Mouse (Mus musculus): ENCODE results near the gene Ushbp1. TPM values are rescaled to one million over a fixed set of nuclear protein-coding genes. Genes with fewer than 3 reads are reported as not detected.

The Ushbp1 gene
- total and polyA plus RNA-seq, 2 experiments from 2014 or later: 4.2 to 5.6 TPM

- 89% methylated on average over 6 of the region's 6 CpGs for WGBS
- TF ChIP-seq CTCF (IDR thresholded peaks at IDR 0.05; ENCODE audit: low read depth): no peak
Observed at GRCm38 (mm10) chr8:71403107-71403885, 7.7 kb upstream of the Ushbp1 start.

GRCm38 (mm10) chr8:71402446-71402964, 6.9 kb upstream of the Ushbp1 start:
- H3K27me3 ChIP-seq (ENCODE audit: insufficient read depth, low read length): no peaks in the 10 kb centered on the region
- no peak for TF ChIP-seq CTCF (IDR thresholded peaks at IDR 0.05; ENCODE audit: low read depth)
- H3K4me3 ChIP-seq (ENCODE audit: low read depth, low read length): no peak overlapping the region
- no peak overlapping the region for H3K27ac ChIP-seq (ENCODE audit: low read depth, low read length)
- H3K9me3 ChIP-seq (ENCODE audit: low read length): no peaks in the 10 kb centered on the region
- H3K4me2 ChIP-seq (ENCODE audit: low read depth): no peak overlapping the region
- H3K9ac ChIP-seq: no peak overlapping the region
- ATAC-seq (no peak), DNase-seq (no peak)
- H3K4me1 ChIP-seq (ENCODE audit: insufficient read depth): peaks cover 9% of the 10 kb centered on the region
- peaks cover 10% of the 10 kb centered on the region for H3K36me3 ChIP-seq (ENCODE audit: insufficient read depth)
- WGBS: 90% methylated on average over 9 of the region's 9 CpGs

More at GRCm38 (mm10) chr8:71403107-71403885, 7.7 kb upstream of the Ushbp1 start:
- no peak for ATAC-seq
- Histone ChIP-seq H3K36me3 (ENCODE audit: insufficient read depth) (peaks cover 9% of the 10 kb centered on the region), H3K4me1 (ENCODE audit: insufficient read depth) (peaks cover 6% of the 10 kb centered on the region; the same call in 1 of the 2 replicates), H3K9ac (no peak overlapping the region), H3K4me3 (ENCODE audit: low read depth, low read length) (no peak overlapping the region), H3K9me3 (ENCODE audit: low read length) (no peaks in the 10 kb centered on the region), H3K4me2 (ENCODE audit: low read depth) (no peak overlapping the region), H3K27me3 (ENCODE audit: insufficient read depth, low read length) (no peaks in the 10 kb centered on the region), H3K27ac (ENCODE audit: low read depth, low read length) (no peak overlapping the region)
- no peak for DNase-seq

- no peak for DNase-seq
- H3K27me3 ChIP-seq (ENCODE audit: insufficient read depth, low read length): no peaks in the 10 kb centered on the region
- no peak overlapping the region for H3K4me3 ChIP-seq (ENCODE audit: low read depth, low read length)
- TF ChIP-seq CTCF (IDR thresholded peaks at IDR 0.05; ENCODE audit: low read depth): no peak
- H3K27ac ChIP-seq (ENCODE audit: low read depth, low read length): no peak overlapping the region
- peaks cover 10% of the 10 kb centered on the region for H3K36me3 ChIP-seq (ENCODE audit: insufficient read depth)
- ATAC-seq: no peak
- H3K4me1 ChIP-seq (ENCODE audit: insufficient read depth): peaks cover 12% of the 10 kb centered on the region
- H3K9me3 ChIP-seq (ENCODE audit: low read length): no peaks in the 10 kb centered on the region
- H3K4me2 ChIP-seq (ENCODE audit: low read depth): no peak overlapping the region
- no peak overlapping the region for H3K9ac ChIP-seq
Observed at GRCm38 (mm10) chr8:71401454-71401853, 5.9 kb upstream of the Ushbp1 start.

- Histone ChIP-seq H3K27ac (ENCODE audit: low read depth, low read length) (no peak overlapping the region), H3K4me3 (ENCODE audit: low read depth, low read length) (no peak overlapping the region), H3K36me3 (ENCODE audit: insufficient read depth) (peaks cover 10% of the 10 kb centered on the region), H3K27me3 (ENCODE audit: insufficient read depth, low read length) (no peaks in the 10 kb centered on the region), H3K4me2 (ENCODE audit: low read depth) (no peak overlapping the region), H3K4me1 (ENCODE audit: insufficient read depth) (peaks cover 6% of the 10 kb centered on the region), H3K9ac (no peak overlapping the region), H3K9me3 (ENCODE audit: low read length) (no peaks in the 10 kb centered on the region)
- DNase-seq: no peak
- ATAC-seq: no peak
- TF ChIP-seq CTCF (IDR thresholded peaks at IDR 0.05; ENCODE audit: low read depth): no peak
- 94% methylated on average over 2 of the region's 2 CpGs for WGBS
Observed at GRCm38 (mm10) chr8:71400826-71401225, 5.2 kb upstream of the Ushbp1 start.

- DNase-seq (no peak), ATAC-seq (no peak)
- no peaks in the 10 kb centered on the region for H3K27me3 ChIP-seq (ENCODE audit: insufficient read depth, low read length)
- H3K4me2 ChIP-seq (ENCODE audit: low read depth): peak overlapping the region; percentile 86; the same call in 1 of the 2 replicates
- no peak overlapping the region for H3K27ac ChIP-seq (ENCODE audit: low read depth, low read length)
- no peak overlapping the region for H3K4me3 ChIP-seq (ENCODE audit: low read depth, low read length)
- no peaks in the 10 kb centered on the region for H3K9me3 ChIP-seq (ENCODE audit: low read length)
- peaks cover 6% of the 10 kb centered on the region for H3K4me1 ChIP-seq (ENCODE audit: insufficient read depth)
- WGBS: 83% methylated on average over 12 of the region's 12 CpGs
- H3K9ac ChIP-seq: no peak overlapping the region
- TF ChIP-seq CTCF (IDR thresholded peaks at IDR 0.05; ENCODE audit: low read depth): no peak
- H3K36me3 ChIP-seq (ENCODE audit: insufficient read depth): peaks cover 7% of the 10 kb centered on the region
Observed at GRCm38 (mm10) chr8:71397701-71398100, 2.1 kb upstream of the Ushbp1 start.

- WGBS: 1% methylated on average over 34 of the region's 34 CpGs
Observed at GRCm38 (mm10) chr8:71396639-71397305, 1.2 kb upstream of the Ushbp1 start, which contains the start of gene Babam1. Gene Babam1 (plus strand): TSS chr8:71396861.

GRCm38 (mm10) chr8:71395071-71395470, 531 bp downstream of the Ushbp1 start:
- H3K9me3 ChIP-seq (ENCODE audit: low read length): no peaks in the 10 kb centered on the region
- no peaks in the 10 kb centered on the region for H3K27me3 ChIP-seq (ENCODE audit: insufficient read depth, low read length)
- no peak overlapping the region for H3K9ac ChIP-seq
- peaks cover 6% of the 10 kb centered on the region for H3K4me1 ChIP-seq (ENCODE audit: insufficient read depth)
- no peak for TF ChIP-seq CTCF (IDR thresholded peaks at IDR 0.05; ENCODE audit: low read depth)
- WGBS: 91% methylated on average over 10 of the region's 10 CpGs
- no peak overlapping the region for H3K4me2 ChIP-seq (ENCODE audit: low read depth)
- peaks cover 7% of the 10 kb centered on the region for H3K36me3 ChIP-seq (ENCODE audit: insufficient read depth)
- no peak overlapping the region for H3K27ac ChIP-seq (ENCODE audit: low read depth, low read length)
- ATAC-seq (no peak), DNase-seq (no peak)
- no peak overlapping the region for H3K4me3 ChIP-seq (ENCODE audit: low read depth, low read length)

More at GRCm38 (mm10) chr8:71396639-71397305, 1.2 kb upstream of the Ushbp1 start, which contains the start of gene Babam1:
- Histone ChIP-seq H3K9ac (peak within 1 kb of the TSS; percentile 68), H3K27me3 (ENCODE audit: insufficient read depth, low read length) (no peaks in the 10 kb centered on the region), H3K27ac (ENCODE audit: low read depth, low read length) (peak within 1 kb of the TSS; percentile 60), H3K36me3 (ENCODE audit: insufficient read depth) (peaks cover 7% of the 10 kb centered on the region), H3K9me3 (ENCODE audit: low read length) (no peaks in the 10 kb centered on the region), H3K4me2 (ENCODE audit: low read depth) (peak within 1 kb of the TSS; percentile 86), H3K4me1 (ENCODE audit: insufficient read depth) (peaks cover 6% of the 10 kb centered on the region), H3K4me3 (ENCODE audit: low read depth, low read length) (peak within 1 kb of the TSS; percentile 73)
- ATAC-seq: peak; percentile 100
- 0 out of 2 replicates have a peak, but pooled peaks have one; percentile 8 for TF ChIP-seq CTCF (IDR thresholded peaks at IDR 0.05; ENCODE audit: low read depth)
- peak; percentile 96 for DNase-seq
